Mouse (Mus musculus) adipocyte (in vitro differentiated cells): Measurements from ENCODE around the gene Mndal.
"Not testable (repeated sequence)": the region's sequence is repeated elsewhere in the genome, so short reads cannot be mapped to it uniquely, and the experiment has no call there.

Source experiments
- DNase-seq: peaks from one replicate; pipeline ENCODE4 v3.0.0-alpha.2; 2016; ENCODE audit warnings: low spot score

Mndal gene

GRCm38 (mm10) chr1:173941924-173942779 lies at the start of gene Mndal, which contains the start of gene Ifi203:
TSS of gene Mndal (minus strand) at chr1:173942491.
TSS of gene Ifi203 (minus strand) at chr1:173942672.
- DNase-seq = peak; percentile 26

GRCm38 (mm10) chr1:173982694-173983305 lies 40.5 kb upstream of the Mndal start, which contains the start of gene Ifi202b:
TSS of gene Ifi202b (minus strand) at chr1:173982744.
- not testable (repeated sequence) for DNase-seq

- DNase-seq = peak; percentile 10
Observed at GRCm38 (mm10) chr1:173981038-173981437, 38.7 kb upstream of the Mndal start.

- no peak for DNase-seq
Observed at GRCm38 (mm10) chr1:173977622-173978021, 35.3 kb upstream of the Mndal start.

GRCm38 (mm10) chr1:173973111-173973510 lies 30.8 kb upstream of the Mndal start:
- peak; percentile 84 for DNase-seq

GRCm38 (mm10) chr1:173961491-173961890 lies 19.2 kb upstream of the Mndal start:
- not testable (repeated sequence) for DNase-seq

GRCm38 (mm10) chr1:173959998-173960397 lies 17.7 kb upstream of the Mndal start:
- DNase-seq = not testable (repeated sequence)

- not testable (repeated sequence) for DNase-seq
Observed at GRCm38 (mm10) chr1:173955839-173956527, 13.7 kb upstream of the Mndal start.

- DNase-seq = peak; percentile 5
Observed at GRCm38 (mm10) chr1:173955071-173955796, 12.9 kb upstream of the Mndal start.

- peak; percentile 1 for DNase-seq
Observed at GRCm38 (mm10) chr1:173953563-173953962, 11.3 kb upstream of the Mndal start.

GRCm38 (mm10) chr1:173949044-173949443 lies 6.8 kb upstream of the Mndal start:
- not testable (repeated sequence) for DNase-seq

GRCm38 (mm10) chr1:173942780-173943066 lies 432 bp upstream of the Mndal start:
- DNase-seq = peak; percentile 45

- not testable (repeated sequence) for DNase-seq
Observed at GRCm38 (mm10) chr1:173941522-173941921, 769 bp downstream of the Mndal start.

GRCm38 (mm10) chr1:173919279-173919678 lies 23.0 kb downstream of the Mndal start:
- not testable (repeated sequence) for DNase-seq

GRCm38 (mm10) chr1:173914559-173914958 lies 27.7 kb downstream of the Mndal start:
- no peak for DNase-seq

- DNase-seq = not testable (repeated sequence)
Observed at GRCm38 (mm10) chr1:173913256-173913791, 29.0 kb downstream of the Mndal start.

- peak; percentile 84 for DNase-seq
Observed at GRCm38 (mm10) chr1:173912548-173913255, 29.6 kb downstream of the Mndal start, which contains the start of gene Ifi211. TSS of gene Ifi211 (minus strand) at chr1:173913046.

GRCm38 (mm10) chr1:173911808-173912464 lies 30.4 kb downstream of the Mndal start:
- DNase-seq = peak; percentile 61

GRCm38 (mm10) chr1:173908390-173908789 lies 33.9 kb downstream of the Mndal start:
- not testable (repeated sequence) for DNase-seq

GRCm38 (mm10) chr1:173905885-173906284 lies 36.4 kb downstream of the Mndal start:
- not testable (repeated sequence) for DNase-seq
